Mouse (Mus musculus): ENCODE measurements around the gene Ppp1r3c. TPM values are rescaled to one million over a fixed set of nuclear protein-coding genes. Genes with fewer than 3 reads are reported as not detected.
A peak's percentile ranks its signal among the peaks of the same experiment; 100 is the strongest.

The Ppp1r3c gene
- polyA plus RNA-seq, 1 experiment from 2014 or later = 11.1 TPM

DNA sequence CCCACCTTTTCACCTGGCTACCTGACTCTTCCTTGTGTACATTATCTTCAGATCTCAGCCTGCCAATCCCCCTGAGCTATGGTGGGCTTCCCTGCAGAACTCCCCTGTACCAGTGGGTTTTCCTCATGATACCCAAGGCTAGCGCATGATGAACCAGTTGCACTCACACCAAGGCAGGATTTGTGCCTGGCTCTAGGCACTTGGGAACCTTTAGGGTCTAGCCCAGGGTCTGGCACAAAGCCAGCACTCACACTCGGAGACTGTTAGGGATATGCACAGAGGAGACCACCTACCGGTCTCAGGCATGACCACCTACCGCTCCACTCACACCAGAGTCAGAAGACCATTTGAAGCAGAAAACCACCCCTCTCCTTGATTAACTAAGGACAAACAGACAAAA lies 35.5 kb downstream of the Ppp1r3c start:
- WGBS = 79% methylated on average over 4 of the region's 4 CpGs
- TF ChIP-seq CTCF (IDR thresholded peaks at IDR 0.05; ENCODE audit: low read depth) = no peak
- Histone ChIP-seq H3K9ac (ENCODE audit: low read depth, low read length) (no peak overlapping the region), H3K4me2 (ENCODE audit: low read length) (no peak overlapping the region), H3K27ac (no peak overlapping the region), H3K9me3 (replicated peaks; ENCODE audit: low read length) (peaks cover 5% of the 10 kb centered on the region; the same call in 1 of the 2 replicates), H3K4me1 (replicated peaks; ENCODE audit: insufficient read depth, low read length) (no peaks in the 10 kb centered on the region), H3K36me3 (ENCODE audit: insufficient read depth, low read length) (no peaks in the 10 kb centered on the region), H3K4me3 (replicated peaks; ENCODE audit: low read depth, low read length) (no peak overlapping the region), H3K27me3 (ENCODE audit: insufficient read depth, low read length) (no peaks in the 10 kb centered on the region)
- no peak for ATAC-seq (replicated peaks; ENCODE audit: low FRiP score, low read depth)
- DNase-seq (ENCODE audit: low spot score) = no peak

DNA sequence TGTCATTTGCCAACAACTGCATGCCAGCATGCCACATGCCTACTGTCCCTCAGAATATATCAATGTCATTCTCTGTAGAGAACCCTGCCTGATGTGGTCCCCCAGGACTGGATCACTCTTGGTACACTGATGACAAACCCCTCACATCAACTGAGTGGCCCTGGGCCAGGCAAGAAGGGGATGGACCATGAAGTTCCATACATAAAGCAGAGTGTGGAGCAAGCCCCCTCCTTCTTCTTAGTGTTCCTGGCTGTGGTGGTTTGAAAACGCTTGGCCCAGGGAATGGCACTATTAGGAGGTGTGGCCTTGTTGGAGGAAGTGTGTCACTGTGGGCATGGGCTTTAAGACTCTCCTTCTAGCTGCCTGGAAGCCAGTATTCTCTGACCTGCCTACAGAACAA lies 37.3 kb downstream of the Ppp1r3c start:
- no peak overlapping the region for H3K9ac ChIP-seq (ENCODE audit: low read depth, low read length)
- H3K4me3 ChIP-seq (replicated peaks; ENCODE audit: low read depth, low read length) = no peak overlapping the region
- DNase-seq (ENCODE audit: low spot score) (no peak), ATAC-seq (replicated peaks; ENCODE audit: low FRiP score, low read depth) (no peak)
- TF ChIP-seq CTCF (IDR thresholded peaks at IDR 0.05; ENCODE audit: low read depth) = no peak
- no peaks in the 10 kb centered on the region for H3K4me1 ChIP-seq (replicated peaks; ENCODE audit: insufficient read depth, low read length)
- no peak overlapping the region for H3K4me2 ChIP-seq (ENCODE audit: low read length)
- H3K9me3 ChIP-seq (replicated peaks; ENCODE audit: low read length) = peaks cover 5% of the 10 kb centered on the region; the same call in 1 of the 2 replicates
- no peak overlapping the region for H3K27ac ChIP-seq
- WGBS = 80% methylated on average over 1 of the region's 1 CpGs
- H3K36me3 ChIP-seq (ENCODE audit: insufficient read depth, low read length) = no peaks in the 10 kb centered on the region
- no peaks in the 10 kb centered on the region for H3K27me3 ChIP-seq (ENCODE audit: insufficient read depth, low read length)

DNA sequence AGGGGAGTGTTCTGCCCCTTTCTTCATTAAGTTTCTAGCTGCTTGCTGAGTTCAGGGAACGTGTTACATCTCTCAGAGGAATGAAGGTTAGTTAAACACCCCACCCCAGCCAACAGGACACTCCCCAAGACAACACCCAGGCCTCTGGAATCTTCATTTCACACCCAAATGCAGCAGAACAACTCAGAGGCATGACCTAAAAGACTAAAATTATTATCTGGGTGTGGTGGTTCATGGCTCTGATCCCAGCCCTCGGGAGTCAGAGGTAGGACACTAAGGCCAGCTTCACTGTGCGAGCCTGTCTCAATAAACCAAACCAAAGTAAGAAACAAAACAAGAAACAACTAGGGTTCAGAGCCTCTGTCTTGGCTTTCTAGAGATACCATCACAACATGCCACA lies 38.3 kb downstream of the Ppp1r3c start:
- H3K9me3 ChIP-seq (replicated peaks; ENCODE audit: low read length) = peaks cover 5% of the 10 kb centered on the region; the same call in 1 of the 2 replicates
- no peak for DNase-seq (ENCODE audit: low spot score)
- no peak overlapping the region for H3K9ac ChIP-seq (ENCODE audit: low read depth, low read length)
- no peaks in the 10 kb centered on the region for H3K4me1 ChIP-seq (replicated peaks; ENCODE audit: insufficient read depth, low read length)
- no peak overlapping the region for H3K27ac ChIP-seq
- no peaks in the 10 kb centered on the region for H3K36me3 ChIP-seq (ENCODE audit: insufficient read depth, low read length)
- no peak overlapping the region for H3K4me3 ChIP-seq (replicated peaks; ENCODE audit: low read depth, low read length)
- H3K4me2 ChIP-seq (ENCODE audit: low read length) = no peak overlapping the region
- ATAC-seq (replicated peaks; ENCODE audit: low FRiP score, low read depth) = no peak
- H3K27me3 ChIP-seq (ENCODE audit: insufficient read depth, low read length) = no peaks in the 10 kb centered on the region
- 59% methylated on average over 3 of the region's 3 CpGs for WGBS
- TF ChIP-seq CTCF (IDR thresholded peaks at IDR 0.05; ENCODE audit: low read depth) = no peak

DNA sequence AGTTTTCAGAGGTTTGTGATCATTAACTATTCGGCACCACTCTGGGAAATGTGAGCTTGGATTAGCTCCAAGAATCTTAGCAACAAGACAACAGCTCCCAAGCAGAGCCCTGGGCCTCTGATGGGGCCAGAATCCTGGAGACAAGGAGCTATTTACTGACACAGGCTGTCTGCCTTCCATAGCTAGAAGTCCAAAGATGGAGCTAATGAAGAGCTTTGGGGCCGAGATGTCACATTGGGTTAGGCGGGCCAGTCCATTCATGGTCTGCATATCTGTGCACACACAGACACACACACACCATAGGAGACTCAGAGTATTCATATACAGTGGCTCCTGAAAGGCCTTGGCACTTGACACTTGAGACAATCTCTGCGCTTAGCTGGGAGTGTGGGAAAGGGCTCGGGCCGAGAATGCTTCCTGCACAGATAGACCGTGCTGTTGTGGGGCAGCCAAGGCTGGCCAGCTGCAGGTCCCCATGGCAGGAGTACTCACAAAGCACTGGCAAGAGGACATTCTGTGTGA lies 39.8 kb downstream of the Ppp1r3c start:
- H3K27me3 ChIP-seq (ENCODE audit: insufficient read depth, low read length) = no peaks in the 10 kb centered on the region
- no peak for TF ChIP-seq CTCF (IDR thresholded peaks at IDR 0.05; ENCODE audit: low read depth)
- no peaks in the 10 kb centered on the region for H3K4me1 ChIP-seq (replicated peaks; ENCODE audit: insufficient read depth, low read length)
- peak overlapping the region; percentile 31; the same call in 1 of the 2 replicates for H3K27ac ChIP-seq
- WGBS = 50% methylated on average over 7 of the region's 7 CpGs
- H3K4me2 ChIP-seq (ENCODE audit: low read length) = no peak overlapping the region
- no peak overlapping the region for H3K9ac ChIP-seq (ENCODE audit: low read depth, low read length)
- H3K4me3 ChIP-seq (replicated peaks; ENCODE audit: low read depth, low read length) = no peak overlapping the region
- DNase-seq (ENCODE audit: low spot score) (peak; percentile 52), ATAC-seq (replicated peaks; ENCODE audit: low FRiP score, low read depth) (no peak; the same call in 1 of the 2 replicates)
- no peaks in the 10 kb centered on the region for H3K36me3 ChIP-seq (ENCODE audit: insufficient read depth, low read length)
- H3K9me3 ChIP-seq (replicated peaks; ENCODE audit: low read length) = peaks cover 5% of the 10 kb centered on the region; the same call in 1 of the 2 replicates

DNA sequence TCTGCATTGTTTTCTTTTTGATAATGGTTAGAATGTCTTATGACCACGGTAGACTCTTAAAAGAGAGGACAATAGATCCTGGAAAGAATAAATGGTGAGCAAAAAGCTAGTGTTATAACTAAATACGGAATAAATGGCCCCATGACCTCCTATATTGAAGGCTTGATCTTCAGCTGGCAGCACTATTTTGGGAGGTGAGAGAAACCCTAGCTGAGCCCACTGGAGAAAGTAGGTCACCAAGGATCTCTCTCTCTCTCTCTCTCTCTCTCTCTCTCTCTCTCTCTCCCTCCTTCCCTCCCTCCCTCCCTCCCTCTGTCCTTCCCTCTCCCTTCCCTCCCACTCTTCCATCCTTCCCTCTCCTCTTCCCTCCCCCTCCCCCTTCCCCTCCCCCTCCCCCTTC lies 42.9 kb downstream of the Ppp1r3c start:
- Histone ChIP-seq H3K9ac (ENCODE audit: low read depth, low read length) (no peak overlapping the region), H3K27ac (no peak overlapping the region), H3K36me3 (ENCODE audit: insufficient read depth, low read length) (no peaks in the 10 kb centered on the region), H3K27me3 (ENCODE audit: insufficient read depth, low read length) (no peaks in the 10 kb centered on the region), H3K9me3 (replicated peaks; ENCODE audit: low read length) (no peaks in the 10 kb centered on the region), H3K4me3 (replicated peaks; ENCODE audit: low read depth, low read length) (no peak overlapping the region), H3K4me1 (replicated peaks; ENCODE audit: insufficient read depth, low read length) (0 out of 2 replicates have a peak, but pooled peaks cover 4% of the 10 kb centered on the region), H3K4me2 (ENCODE audit: low read length) (no peak overlapping the region)
- DNase-seq (ENCODE audit: low spot score) = no peak
- WGBS = 72% methylated on average over 2 of the region's 2 CpGs
- no peak for TF ChIP-seq CTCF (IDR thresholded peaks at IDR 0.05; ENCODE audit: low read depth)
- no peak for ATAC-seq (replicated peaks; ENCODE audit: low FRiP score, low read depth)

DNA sequence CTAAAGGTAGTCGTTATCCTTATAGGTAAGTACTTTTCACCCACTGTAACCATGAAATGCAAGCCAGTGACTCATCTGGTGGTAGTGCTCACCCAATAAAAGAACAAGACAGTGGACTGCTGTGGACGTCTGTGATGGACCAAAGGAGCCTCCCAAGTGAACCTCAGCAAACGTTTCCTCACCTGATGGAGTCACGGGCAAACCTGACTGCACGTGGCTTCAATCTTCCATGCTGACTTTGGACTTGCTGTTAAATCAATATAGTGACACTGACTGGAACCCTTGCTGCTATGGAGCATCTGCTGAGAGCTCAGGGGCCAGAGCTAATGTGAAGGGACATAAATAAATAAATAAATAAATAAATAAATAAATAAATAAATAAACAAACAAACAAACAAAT lies 44.5 kb downstream of the Ppp1r3c start:
- Histone ChIP-seq H3K36me3 (ENCODE audit: insufficient read depth, low read length) (no peaks in the 10 kb centered on the region), H3K9me3 (replicated peaks; ENCODE audit: low read length) (no peaks in the 10 kb centered on the region), H3K9ac (ENCODE audit: low read depth, low read length) (no peak overlapping the region), H3K4me3 (replicated peaks; ENCODE audit: low read depth, low read length) (no peak overlapping the region), H3K27me3 (ENCODE audit: insufficient read depth, low read length) (no peaks in the 10 kb centered on the region), H3K4me1 (replicated peaks; ENCODE audit: insufficient read depth, low read length) (0 out of 2 replicates have a peak, but pooled peaks cover 4% of the 10 kb centered on the region), H3K4me2 (ENCODE audit: low read length) (no peak overlapping the region), H3K27ac (no peak overlapping the region)
- no peak for TF ChIP-seq CTCF (IDR thresholded peaks at IDR 0.05; ENCODE audit: low read depth)
- WGBS = 83% methylated on average over 5 of the region's 5 CpGs
- ATAC-seq (replicated peaks; ENCODE audit: low FRiP score, low read depth) (no peak), DNase-seq (ENCODE audit: low spot score) (no peak)

DNA sequence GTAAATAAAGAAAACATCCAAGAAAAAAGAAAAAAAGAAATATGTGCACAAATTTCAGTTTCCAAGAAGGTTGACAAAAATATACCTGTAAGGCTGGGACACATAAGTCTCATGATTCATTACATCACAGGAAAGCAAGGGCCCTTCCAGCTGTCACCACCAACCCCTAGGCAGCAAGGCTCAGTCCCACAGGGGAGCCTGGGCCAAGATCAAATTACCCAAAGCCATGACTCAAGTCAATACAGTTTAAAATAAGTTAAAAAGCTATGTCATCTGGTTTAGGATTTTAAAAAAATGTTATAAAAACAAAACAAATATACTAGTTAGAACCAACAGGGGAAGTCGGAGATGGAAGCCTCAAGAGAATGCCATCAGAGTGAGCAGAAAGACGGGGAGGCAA lies 45.2 kb downstream of the Ppp1r3c start:
- Histone ChIP-seq H3K4me3 (replicated peaks; ENCODE audit: low read depth, low read length) (no peak overlapping the region), H3K4me1 (replicated peaks; ENCODE audit: insufficient read depth, low read length) (0 out of 2 replicates have a peak, but pooled peaks cover 4% of the 10 kb centered on the region), H3K9me3 (replicated peaks; ENCODE audit: low read length) (no peaks in the 10 kb centered on the region), H3K36me3 (ENCODE audit: insufficient read depth, low read length) (no peaks in the 10 kb centered on the region), H3K27ac (no peak overlapping the region), H3K9ac (ENCODE audit: low read depth, low read length) (no peak overlapping the region), H3K4me2 (ENCODE audit: low read length) (no peak overlapping the region), H3K27me3 (ENCODE audit: insufficient read depth, low read length) (no peaks in the 10 kb centered on the region)
- 80% methylated on average over 2 of the region's 2 CpGs for WGBS
- DNase-seq (ENCODE audit: low spot score) (no peak), ATAC-seq (replicated peaks; ENCODE audit: low FRiP score, low read depth) (no peak)
- TF ChIP-seq CTCF (IDR thresholded peaks at IDR 0.05; ENCODE audit: low read depth) = no peak

Data from kidney, postnatal 0 days (tissue).